Mouse (Mus musculus): Measurements from ENCODE around the gene Masp2. TPM values are rescaled to one million over a fixed set of nuclear protein-coding genes. Genes with fewer than 3 reads are reported as not detected.
A peak's percentile ranks its signal among the peaks of the same experiment; 100 is the strongest.

Gene Masp2
- polyA plus RNA-seq, 1 experiment from 2014 or later, result not detected

GRCm38 (mm10) chr4:148603376-148604139, 1.2 kb downstream of the Masp2 start:
- no peak overlapping the region for H3K4me2 ChIP-seq (replicated peaks)
- no peaks in the 10 kb centered on the region for H3K9me3 ChIP-seq
- no peak overlapping the region for H3K4me3 ChIP-seq
- no peak for ATAC-seq (ENCODE audit: low FRiP score, low read depth)
- no peaks in the 10 kb centered on the region for H3K4me1 ChIP-seq
- WGBS, result 71% methylated on average over 10 of the region's 10 CpGs
- H3K36me3 ChIP-seq, result peaks cover 8% of the 10 kb centered on the region
- H3K27ac ChIP-seq (replicated peaks), result no peak overlapping the region
- H3K9ac ChIP-seq (replicated peaks), result no peak overlapping the region
- H3K27me3 ChIP-seq, result no peaks in the 10 kb centered on the region

- Histone ChIP-seq H3K36me3 (peaks cover 3% of the 10 kb centered on the region; the same call in 1 of the 2 replicates), H3K27ac (replicated peaks) (no peak overlapping the region), H3K4me3 (no peak overlapping the region), H3K4me1 (no peaks in the 10 kb centered on the region), H3K9ac (replicated peaks) (no peak overlapping the region), H3K27me3 (no peaks in the 10 kb centered on the region), H3K9me3 (no peaks in the 10 kb centered on the region), H3K4me2 (replicated peaks) (no peak overlapping the region)
- WGBS, result 83% methylated on average over 7 of the region's 7 CpGs
- ATAC-seq (ENCODE audit: low FRiP score, low read depth), result no peak
Measured at GRCm38 (mm10) chr4:148604141-148604540, 1.8 kb downstream of the Masp2 start.

- no peaks in the 10 kb centered on the region for H3K9me3 ChIP-seq
- no peak overlapping the region for H3K4me3 ChIP-seq
- H3K4me2 ChIP-seq (replicated peaks), result no peak overlapping the region
- peaks cover 3% of the 10 kb centered on the region; the same call in 1 of the 2 replicates for H3K36me3 ChIP-seq
- no peaks in the 10 kb centered on the region for H3K4me1 ChIP-seq
- no peak overlapping the region for H3K9ac ChIP-seq (replicated peaks)
- H3K27me3 ChIP-seq, result no peaks in the 10 kb centered on the region
- ATAC-seq (ENCODE audit: low FRiP score, low read depth), result peak; percentile 45; the same call in 1 of the 2 replicates
- H3K27ac ChIP-seq (replicated peaks), result no peak overlapping the region
- WGBS, result 92% methylated on average over 3 of the region's 3 CpGs
Measured at GRCm38 (mm10) chr4:148604541-148605165, 2.3 kb downstream of the Masp2 start.

GRCm38 (mm10) chr4:148607758-148608157, 5.4 kb downstream of the Masp2 start:
- Histone ChIP-seq H3K27me3 (no peaks in the 10 kb centered on the region), H3K4me3 (no peak overlapping the region), H3K4me2 (replicated peaks) (no peak overlapping the region), H3K9me3 (no peaks in the 10 kb centered on the region), H3K9ac (replicated peaks) (no peak overlapping the region), H3K27ac (replicated peaks) (no peak overlapping the region), H3K36me3 (peaks cover 25% of the 10 kb centered on the region; the same call in 1 of the 2 replicates), H3K4me1 (no peaks in the 10 kb centered on the region)
- 29% methylated on average over 5 of the region's 5 CpGs for WGBS
- ATAC-seq (ENCODE audit: low FRiP score, low read depth), result no peak

- Histone ChIP-seq H3K27me3 (no peaks in the 10 kb centered on the region), H3K4me3 (no peak overlapping the region), H3K9me3 (no peaks in the 10 kb centered on the region), H3K9ac (replicated peaks) (no peak overlapping the region), H3K4me1 (no peaks in the 10 kb centered on the region), H3K4me2 (replicated peaks) (no peak overlapping the region), H3K27ac (replicated peaks) (no peak overlapping the region), H3K36me3 (peaks cover 40% of the 10 kb centered on the region)
- ATAC-seq (ENCODE audit: low FRiP score, low read depth), result no peak
- 91% methylated on average over 5 of the region's 5 CpGs for WGBS
Measured at GRCm38 (mm10) chr4:148609805-148610204, 7.5 kb downstream of the Masp2 start.

- ATAC-seq (ENCODE audit: low FRiP score, low read depth), result no peak
- Histone ChIP-seq H3K4me1 (no peaks in the 10 kb centered on the region), H3K27me3 (no peaks in the 10 kb centered on the region), H3K4me2 (replicated peaks) (no peak overlapping the region), H3K36me3 (peaks cover 50% of the 10 kb centered on the region), H3K4me3 (no peak overlapping the region), H3K27ac (replicated peaks) (no peak overlapping the region), H3K9ac (replicated peaks) (no peak overlapping the region), H3K9me3 (no peaks in the 10 kb centered on the region)
- WGBS, result 77% methylated on average over 5 of the region's 5 CpGs
Measured at GRCm38 (mm10) chr4:148610631-148611364, 8.4 kb downstream of the Masp2 start.

- 71% methylated on average over 4 of the region's 4 CpGs for WGBS
- Histone ChIP-seq H3K27me3 (no peaks in the 10 kb centered on the region), H3K9me3 (no peaks in the 10 kb centered on the region), H3K4me2 (replicated peaks) (no peak overlapping the region), H3K9ac (replicated peaks) (no peak overlapping the region), H3K4me1 (no peaks in the 10 kb centered on the region), H3K27ac (replicated peaks) (no peak overlapping the region), H3K4me3 (no peak overlapping the region), H3K36me3 (peaks cover 64% of the 10 kb centered on the region)
- ATAC-seq (ENCODE audit: low FRiP score, low read depth), result no peak
Measured at GRCm38 (mm10) chr4:148612557-148612956, 10.2 kb downstream of the Masp2 start.

GRCm38 (mm10) chr4:148613738-148614137, 11.4 kb downstream of the Masp2 start:
- Histone ChIP-seq H3K27ac (replicated peaks) (no peak overlapping the region), H3K27me3 (no peaks in the 10 kb centered on the region), H3K4me2 (replicated peaks) (no peak overlapping the region), H3K4me3 (no peak overlapping the region), H3K36me3 (peaks cover 71% of the 10 kb centered on the region), H3K4me1 (no peaks in the 10 kb centered on the region), H3K9ac (replicated peaks) (no peak overlapping the region), H3K9me3 (no peaks in the 10 kb centered on the region)
- no peak for ATAC-seq (ENCODE audit: low FRiP score, low read depth)
- WGBS, result 73% methylated on average over 9 of the region's 9 CpGs

GRCm38 (mm10) chr4:148619805-148620204, 17.5 kb downstream of the Masp2 start:
- peaks cover 92% of the 10 kb centered on the region for H3K36me3 ChIP-seq
- H3K9ac ChIP-seq (replicated peaks), result no peak overlapping the region
- 89% methylated on average over 1 of the region's 1 CpGs for WGBS

GRCm38 (mm10) chr4:148620718-148621117, 18.4 kb downstream of the Masp2 start:
- Histone ChIP-seq H3K36me3 (peaks cover 86% of the 10 kb centered on the region), H3K4me3 (no peak overlapping the region), H3K4me1 (peaks cover 20% of the 10 kb centered on the region; the same call in 1 of the 2 replicates), H3K9me3 (no peaks in the 10 kb centered on the region), H3K9ac (replicated peaks) (no peak overlapping the region), H3K27me3 (no peaks in the 10 kb centered on the region), H3K27ac (replicated peaks) (no peak overlapping the region), H3K4me2 (replicated peaks) (no peak overlapping the region)
- ATAC-seq (ENCODE audit: low FRiP score, low read depth), result no peak
- 100% methylated on average over 1 of the region's 1 CpGs for WGBS

More at GRCm38 (mm10) chr4:148619805-148620204, 17.5 kb downstream of the Masp2 start:
- Histone ChIP-seq H3K27me3 (no peaks in the 10 kb centered on the region), H3K27ac (replicated peaks) (no peak overlapping the region), H3K4me3 (no peak overlapping the region), H3K4me2 (replicated peaks) (no peak overlapping the region), H3K4me1 (peaks cover 17% of the 10 kb centered on the region; the same call in 1 of the 2 replicates), H3K9me3 (no peaks in the 10 kb centered on the region)
- ATAC-seq (ENCODE audit: low FRiP score, low read depth), result no peak

- Histone ChIP-seq H3K27ac (replicated peaks) (no peak overlapping the region), H3K4me1 (peaks cover 20% of the 10 kb centered on the region; the same call in 1 of the 2 replicates), H3K4me2 (replicated peaks) (no peak overlapping the region), H3K27me3 (no peaks in the 10 kb centered on the region), H3K9me3 (no peaks in the 10 kb centered on the region), H3K36me3 (peaks cover 69% of the 10 kb centered on the region), H3K9ac (replicated peaks) (no peak overlapping the region), H3K4me3 (no peak overlapping the region)
- ATAC-seq (ENCODE audit: low FRiP score, low read depth), result no peak
- 94% methylated on average over 4 of the region's 4 CpGs for WGBS
Measured at GRCm38 (mm10) chr4:148622485-148622884, 20.1 kb downstream of the Masp2 start.

- H3K4me1 ChIP-seq, result peaks cover 20% of the 10 kb centered on the region; the same call in 1 of the 2 replicates
- H3K9me3 ChIP-seq, result no peaks in the 10 kb centered on the region
- no peak overlapping the region for H3K4me2 ChIP-seq (replicated peaks)
- ATAC-seq (ENCODE audit: low FRiP score, low read depth), result no peak
- 93% methylated on average over 4 of the region's 4 CpGs for WGBS
- H3K27ac ChIP-seq (replicated peaks), result no peak overlapping the region
- H3K4me3 ChIP-seq, result peak overlapping the region; percentile 2; the same call in 1 of the 2 replicates
- H3K36me3 ChIP-seq, result peaks cover 62% of the 10 kb centered on the region
- no peak overlapping the region for H3K9ac ChIP-seq (replicated peaks)
- no peaks in the 10 kb centered on the region for H3K27me3 ChIP-seq
Measured at GRCm38 (mm10) chr4:148623609-148624008, 21.3 kb downstream of the Masp2 start.

Data from midbrain, embryonic 12.5 days (tissue).